Mouse (Mus musculus) heart, embryonic 16.5 days (tissue): Measurements from ENCODE around the gene Dld. TPM values are rescaled to one million over a fixed set of nuclear protein-coding genes. Genes with fewer than 3 reads are reported as not detected.
A peak's percentile ranks its signal among the peaks of the same experiment; 100 is the strongest.

Experiments used
- ATAC-seq: fragments of 200-750 bp; cut with Nextera tagmentation; replicated peaks from 2 replicates; pipeline ENCODE4 v1.8.0; 2017; ENCODE audit warnings: moderate number of reproducible peaks; ENCODE audit not compliant: insufficient read depth, low FRiP score; ENCODE audit errors: extremely low read depth
- H3K27ac ChIP-seq: fragments of 300-500 bp; sonication (generic); 2 replicates; pipeline ENCODE4 v1.5.1; 2014; ENCODE audit warnings: mild to moderate bottlenecking, low read length, control low read depth, moderate library complexity
- H3K27me3 ChIP-seq: fragments of 300-500 bp; sonication (generic); 2 replicates; pipeline ENCODE4 v1.6.1; 2014; ENCODE audit warnings: low read length, mixed read lengths; ENCODE audit not compliant: control insufficient read depth, insufficient read depth
- H3K36me3 ChIP-seq: fragments of 300-500 bp; sonication (generic); 2 replicates; pipeline ENCODE4 v1.6.1; 2014; ENCODE audit not compliant: control insufficient read depth, insufficient read depth
- H3K4me1 ChIP-seq: fragments of 300-500 bp; sonication (generic); 2 replicates; pipeline ENCODE4 v1.6.1; 2014; ENCODE audit warnings: low read length, mixed read lengths; ENCODE audit not compliant: control insufficient read depth, insufficient read depth
- H3K4me2 ChIP-seq: fragments of 300-500 bp; sonication (generic); 2 replicates; pipeline ENCODE4 v1.6.1; 2014; ENCODE audit warnings: low read depth, mild to moderate bottlenecking, control low read depth, low read length
- H3K4me3 ChIP-seq: fragments of 300-500 bp; sonication (generic); 2 replicates; pipeline ENCODE4 v1.5.1; 2014; ENCODE audit warnings: mild to moderate bottlenecking, control low read depth, low read length
- H3K9ac ChIP-seq: fragments of 300-500 bp; sonication (generic); 2 replicates; pipeline ENCODE4 v1.6.1; 2014; ENCODE audit warnings: low read length, control low read depth
- H3K9me3 ChIP-seq: fragments of 300-500 bp; sonication (generic); replicated peaks from 2 replicates; pipeline ENCODE4 v1.6.1; 2016; ENCODE audit warnings: low read length; ENCODE audit not compliant: control insufficient read depth
- WGBS: fragments of 180-500 bp; shearing (Covaris S2); extraction: QIAGEN DNeasy Blood & Tissue Kit; methylation state at CpG from one replicate; pipeline ENCODE4 v1.1.7; 2014; 5-methylcytosine and 5-hydroxymethylcytosine counted together
- polyA plus RNA-seq: library from polyadenylated mRNA; unstranded; fragments of >200 nt; fragmentation: Nextera tagmentation; extraction: Ambion mirVana; gene quantifications from 2 replicates; pipeline ENCODE4 v1.2.1, GENCODE M21; 2015

The Dld gene
- polyA plus RNA-seq, 1 experiment from 2014 or later = 263 TPM

DNA sequence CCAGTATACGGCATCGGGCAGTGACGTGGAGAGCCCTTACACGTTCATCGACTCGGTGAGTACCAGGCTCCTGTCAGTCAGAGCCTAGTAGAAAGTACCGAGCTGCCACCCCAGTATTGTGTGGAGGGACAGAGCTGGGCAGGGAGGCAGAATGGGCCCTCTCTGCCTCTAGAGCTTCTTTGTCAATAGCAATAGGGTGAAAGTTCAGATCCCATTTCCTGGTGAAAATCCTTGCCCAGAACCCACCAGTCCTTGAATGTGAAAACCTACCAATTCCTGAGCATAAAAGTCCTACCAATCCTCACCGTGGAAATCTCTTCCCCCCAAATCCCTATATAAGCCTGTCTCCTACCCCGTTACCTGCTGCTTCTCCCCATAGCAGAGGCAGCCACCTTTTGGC lies 51.0 kb downstream of the Dld start:
- H3K27ac ChIP-seq = peak overlapping the region; percentile 80

DNA sequence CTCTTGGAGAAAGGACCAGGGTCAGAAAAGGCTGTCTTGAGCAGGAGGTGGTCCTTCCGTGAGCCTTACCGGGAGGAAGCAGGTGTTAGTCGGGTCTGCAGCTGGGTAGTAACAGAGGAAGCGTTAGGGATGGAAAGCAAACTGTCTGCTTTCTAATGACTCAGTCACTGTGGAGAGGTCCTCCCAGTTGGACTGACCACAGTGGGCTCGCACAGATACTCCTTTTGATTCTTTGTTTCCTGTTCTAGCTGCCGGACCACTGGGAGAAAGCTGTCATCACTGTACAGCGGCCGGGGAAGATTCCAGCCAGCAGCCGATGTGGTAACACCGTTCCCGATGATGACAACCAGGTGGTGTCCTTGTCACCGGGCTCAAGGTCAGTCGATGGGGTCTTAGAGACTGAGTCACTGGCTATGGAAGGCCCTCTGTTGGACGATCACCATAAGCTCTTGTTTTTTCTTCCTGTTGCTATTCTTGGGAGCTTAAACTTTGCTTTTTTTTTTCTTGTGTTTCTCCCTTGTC lies 51.5 kb downstream of the Dld start:
- Histone ChIP-seq H3K36me3 (peaks cover 65% of the 10 kb centered on the region), H3K4me2 (no peak overlapping the region), H3K27ac (peak overlapping the region; percentile 80), H3K9ac (peak overlapping the region; percentile 53; the same call in 1 of the 2 replicates), H3K9me3 (no peaks in the 10 kb centered on the region), H3K4me3 (no peak overlapping the region), H3K4me1 (peaks cover 31% of the 10 kb centered on the region), H3K27me3 (no peaks in the 10 kb centered on the region)
- WGBS = 30% methylated on average over 14 of the region's 14 CpGs
- ATAC-seq = peak; percentile 49

More for the DNA sequence above, 51.0 kb downstream of the Dld start:
- WGBS = 77% methylated on average over 9 of the region's 9 CpGs
- H3K9me3 ChIP-seq = no peaks in the 10 kb centered on the region
- ATAC-seq = no peak
- no peaks in the 10 kb centered on the region for H3K27me3 ChIP-seq
- H3K9ac ChIP-seq = peak overlapping the region; percentile 53; the same call in 1 of the 2 replicates
- peaks cover 27% of the 10 kb centered on the region for H3K4me1 ChIP-seq
- peaks cover 67% of the 10 kb centered on the region for H3K36me3 ChIP-seq
- H3K4me3 ChIP-seq = no peak overlapping the region
- H3K4me2 ChIP-seq = no peak overlapping the region

- 83% methylated on average over 3 of the region's 3 CpGs for WGBS
- H3K4me2 ChIP-seq = no peak overlapping the region
- peaks cover 60% of the 10 kb centered on the region for H3K36me3 ChIP-seq
- no peaks in the 10 kb centered on the region for H3K9me3 ChIP-seq
- H3K4me3 ChIP-seq = no peak overlapping the region
- peak overlapping the region; percentile 53; the same call in 1 of the 2 replicates for H3K9ac ChIP-seq
- ATAC-seq = no peak
- peak overlapping the region; percentile 80 for H3K27ac ChIP-seq
- H3K4me1 ChIP-seq = peaks cover 38% of the 10 kb centered on the region
- no peaks in the 10 kb centered on the region for H3K27me3 ChIP-seq
Observed at GRCm38 (mm10) chr12:31299126-31299525, 52.1 kb downstream of the Dld start.

GRCm38 (mm10) chr12:31298530-31298929 lies 52.7 kb downstream of the Dld start:
- H3K27me3 ChIP-seq = no peaks in the 10 kb centered on the region
- peaks cover 43% of the 10 kb centered on the region for H3K4me1 ChIP-seq
- H3K36me3 ChIP-seq = peaks cover 54% of the 10 kb centered on the region
- no peak overlapping the region for H3K4me3 ChIP-seq
- no peak overlapping the region for H3K4me2 ChIP-seq
- H3K27ac ChIP-seq = no peak overlapping the region
- WGBS = 83% methylated on average over 8 of the region's 8 CpGs
- H3K9ac ChIP-seq = no peak overlapping the region
- no peak for ATAC-seq
- H3K9me3 ChIP-seq = no peaks in the 10 kb centered on the region

GRCm38 (mm10) chr12:31298122-31298521 lies 53.1 kb downstream of the Dld start:
- H3K4me3 ChIP-seq = no peak overlapping the region
- H3K9me3 ChIP-seq = no peaks in the 10 kb centered on the region
- H3K4me1 ChIP-seq = peaks cover 47% of the 10 kb centered on the region
- no peak overlapping the region for H3K9ac ChIP-seq
- H3K4me2 ChIP-seq = no peak overlapping the region
- H3K36me3 ChIP-seq = peaks cover 50% of the 10 kb centered on the region
- no peak for ATAC-seq
- 92% methylated on average over 4 of the region's 4 CpGs for WGBS
- no peaks in the 10 kb centered on the region for H3K27me3 ChIP-seq
- H3K27ac ChIP-seq = no peak overlapping the region

DNA sequence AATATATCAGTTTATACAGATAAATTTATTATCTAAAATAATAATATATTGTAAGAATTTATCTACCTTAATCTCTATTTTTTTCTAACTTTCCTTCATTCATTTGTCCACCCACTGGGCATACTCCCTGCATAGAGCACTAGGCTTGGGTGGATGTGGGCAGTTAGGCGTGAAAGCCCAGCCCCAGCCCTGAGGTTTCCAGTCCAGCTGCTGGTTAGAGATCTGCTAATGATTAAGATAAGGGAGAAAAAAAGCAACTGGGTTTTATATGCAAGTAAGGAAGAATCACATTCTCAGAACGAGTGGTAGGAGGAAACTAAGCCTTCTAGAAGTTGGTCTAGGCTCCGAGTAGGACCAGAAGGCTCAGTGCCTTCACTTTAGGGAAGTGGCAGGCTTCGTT lies 55.2 kb downstream of the Dld start:
- Histone ChIP-seq H3K27me3 (no peaks in the 10 kb centered on the region), H3K36me3 (peaks cover 42% of the 10 kb centered on the region), H3K4me3 (no peak overlapping the region), H3K9ac (no peak overlapping the region), H3K4me2 (no peak overlapping the region), H3K9me3 (no peaks in the 10 kb centered on the region), H3K27ac (0 out of 2 replicates have a peak overlapping the region, but pooled peaks have one; percentile 16), H3K4me1 (peaks cover 62% of the 10 kb centered on the region)
- ATAC-seq = no peak
- 74% methylated on average over 4 of the region's 4 CpGs for WGBS

- H3K27me3 ChIP-seq = no peaks in the 10 kb centered on the region
- H3K4me3 ChIP-seq = no peak overlapping the region
- 45% methylated on average over 3 of the region's 3 CpGs for WGBS
- peaks cover 41% of the 10 kb centered on the region for H3K36me3 ChIP-seq
- H3K4me1 ChIP-seq = peaks cover 62% of the 10 kb centered on the region
- peak overlapping the region; percentile 54; the same call in 1 of the 2 replicates for H3K9ac ChIP-seq
- H3K4me2 ChIP-seq = no peak overlapping the region
- H3K27ac ChIP-seq = peak overlapping the region; percentile 94
- no peaks in the 10 kb centered on the region for H3K9me3 ChIP-seq
- no peak for ATAC-seq
Observed at GRCm38 (mm10) chr12:31295505-31295904, 55.7 kb downstream of the Dld start.

DNA sequence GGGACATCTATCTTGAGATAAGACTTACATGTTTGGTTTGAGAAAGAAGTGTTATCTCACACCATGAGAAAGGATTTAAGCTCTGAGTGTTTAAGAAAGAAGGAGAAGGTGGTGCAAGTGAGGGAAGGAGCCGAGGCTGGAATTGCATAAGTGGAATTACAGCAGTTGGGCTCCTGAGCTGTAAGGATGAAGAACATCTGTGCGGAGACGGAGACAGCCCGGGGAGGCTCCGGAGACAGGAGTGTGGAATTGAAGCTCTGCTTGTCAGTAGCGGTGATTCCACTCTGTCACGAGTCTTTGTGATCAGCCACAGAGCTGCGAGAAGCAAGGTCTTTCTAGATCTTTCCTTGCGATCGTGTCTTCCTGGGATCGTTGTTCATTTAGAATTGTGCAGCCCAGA lies 56.3 kb downstream of the Dld start:
- Histone ChIP-seq H3K36me3 (peaks cover 41% of the 10 kb centered on the region), H3K27ac (peak overlapping the region; percentile 94), H3K9ac (peak overlapping the region; percentile 54), H3K9me3 (no peaks in the 10 kb centered on the region), H3K4me1 (peaks cover 59% of the 10 kb centered on the region), H3K4me2 (no peak overlapping the region), H3K27me3 (no peaks in the 10 kb centered on the region), H3K4me3 (no peak overlapping the region)
- 57% methylated on average over 11 of the region's 11 CpGs for WGBS
- ATAC-seq = no peak

DNA sequence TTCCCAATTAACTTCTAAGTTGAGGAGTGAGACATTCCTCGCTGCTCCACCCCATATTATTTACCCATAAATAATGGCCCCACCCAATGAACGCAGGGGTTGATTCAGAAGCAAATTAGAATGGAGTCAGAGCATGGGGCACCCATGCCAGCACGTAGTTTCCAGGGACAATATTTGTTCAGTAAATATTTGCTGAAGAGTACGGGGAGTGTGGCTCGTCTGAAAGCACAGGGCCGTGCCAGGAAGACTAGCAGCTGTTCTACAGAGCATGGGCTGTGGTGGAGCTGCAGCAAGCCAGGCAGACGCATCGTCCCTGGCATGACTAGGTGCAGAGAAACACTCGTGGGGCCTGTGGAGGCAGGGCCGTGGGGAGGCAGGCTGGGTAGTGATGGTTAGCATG lies 56.7 kb downstream of the Dld start:
- H3K9me3 ChIP-seq = no peaks in the 10 kb centered on the region; the same call in 1 of the 2 replicates
- 45% methylated on average over 10 of the region's 10 CpGs for WGBS
- no peak overlapping the region for H3K4me2 ChIP-seq
- H3K27ac ChIP-seq = peak overlapping the region; percentile 94
- no peak for ATAC-seq
- H3K4me3 ChIP-seq = no peak overlapping the region
- H3K27me3 ChIP-seq = no peaks in the 10 kb centered on the region
- H3K36me3 ChIP-seq = peaks cover 39% of the 10 kb centered on the region
- peaks cover 54% of the 10 kb centered on the region for H3K4me1 ChIP-seq
- H3K9ac ChIP-seq = peak overlapping the region; percentile 52
